Mouse (Mus musculus): Measurements from ENCODE around the gene Vgll4. TPM values are rescaled to one million over a fixed set of nuclear protein-coding genes. Genes with fewer than 3 reads are reported as not detected.

Vgll4 gene
- total and polyA plus RNA-seq, 3 experiments = 34.6 to 73.7 (median 37.3) TPM

DNA sequence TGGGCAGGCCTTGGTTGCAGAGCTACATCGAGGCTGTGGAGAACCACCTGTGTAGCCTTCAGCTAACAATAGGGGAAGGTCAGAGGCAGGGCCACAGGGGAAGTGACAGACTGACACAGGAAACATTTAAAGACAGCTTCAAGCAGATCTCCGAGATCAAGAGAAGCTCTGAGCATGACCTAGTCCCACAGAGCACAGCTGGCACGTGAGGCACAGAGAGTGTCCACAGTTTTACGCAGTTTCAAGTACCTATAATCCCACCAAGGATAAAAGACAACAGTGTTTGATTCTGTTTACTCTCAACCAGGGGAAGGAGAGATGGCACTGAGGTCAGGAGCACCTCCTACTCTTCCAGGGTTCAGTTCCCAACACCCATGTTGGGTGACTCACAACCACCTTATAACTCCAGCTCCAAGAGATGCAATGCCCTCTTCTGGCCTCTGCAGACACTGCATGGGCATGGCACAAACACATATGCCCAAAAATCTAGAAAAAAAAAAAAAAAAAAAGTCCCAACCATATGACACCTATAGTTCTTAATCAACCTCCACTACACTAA is 75.2 kb downstream of the Vgll4 start:
- peak overlapping the region; percentile 62 for H3K27ac ChIP-seq (ENCODE audit: insufficient read depth, low read depth)
- H3K79me2 ChIP-seq (replicated peaks; ENCODE audit: control insufficient read depth, extremely low read depth, insufficient read depth, poor library complexity, severe bottlenecking) = peaks cover 82% of the 10 kb centered on the region
- in situ Hi-C loops (cut with MboI; ENCODE audit: low pct_ligation_motif_present, low pct_unique_long_range_greater_than_20kb, low sequenced_read_pairs) (no loop called here), dilution Hi-C loops (cut with MboI; ENCODE audit: extremely low pct_ligation_motif_present, extremely low pct_unique_long_range_greater_than_20kb, low sequenced_read_pairs) (no loop called here)
- no peaks in the 10 kb centered on the region for H3K27me3 ChIP-seq (replicated peaks)
- H3K9me3 ChIP-seq (replicated peaks; ENCODE audit: low read length) = peaks cover 6% of the 10 kb centered on the region
- H3K9ac ChIP-seq (ENCODE audit: insufficient read depth, low read depth) = no peak overlapping the region
- H3K4me3 ChIP-seq (replicated peaks in 1 of 3; ENCODE audit: low read depth in 2 of 3, low read length in 2 of 3, poor library complexity in 1 of 3) = peak overlapping the region in 1 of 3 experiments; percentile 4
- no peak for TF ChIP-seq ETS1 (conservative IDR thresholded peaks at IDR 0.05; ENCODE audit: low read depth, low read length)
- TF ChIP-seq SIN3A (IDR thresholded peaks at IDR 0.05; ENCODE audit: low read length) = no peak
- no peak for TF ChIP-seq POLR2AphosphoS2 (IDR thresholded peaks at IDR 0.05; ENCODE audit: low read depth, low read length)
- TF ChIP-seq TBP (conservative IDR thresholded peaks at IDR 0.05; ENCODE audit: low read depth, low read length) = no peak
- peak; percentile 31 for TF ChIP-seq RAD21 (IDR thresholded peaks at IDR 0.05; ENCODE audit: low read depth, low read length)
- no peak for TF ChIP-seq E2F4 (IDR thresholded peaks at IDR 0.05; ENCODE audit: insufficient replicate concordance, low read depth, low read length)
- TF ChIP-seq IRF4 (IDR thresholded peaks at IDR 0.05; ENCODE audit: low read depth, low read length) = no peak
- no peak for TF ChIP-seq ZMIZ1 (IDR thresholded peaks at IDR 0.05; ENCODE audit: low read depth, low read length)
- no peak for TF ChIP-seq MAX (IDR thresholded peaks at IDR 0.05; ENCODE audit: low read length)
- no peak for TF ChIP-seq EP300 (IDR thresholded peaks at IDR 0.05; ENCODE audit: low read length)
- TF ChIP-seq JUND (conservative IDR thresholded peaks at IDR 0.05; ENCODE audit: low read depth, low read length) = no peak
- no peak for TF ChIP-seq KAT2A (IDR thresholded peaks at IDR 0.05; ENCODE audit: insufficient replicate concordance, low read length)
- no peak for TF ChIP-seq ZKSCAN1 (IDR thresholded peaks at IDR 0.05; ENCODE audit: borderline replicate concordance, low read depth, low read length)
- peak; percentile 70 for TF ChIP-seq ZNF384 (IDR thresholded peaks at IDR 0.05; ENCODE audit: low read depth, low read length)
- TF ChIP-seq MAZ (IDR thresholded peaks at IDR 0.05; ENCODE audit: low read depth, low read length) = no peak
- peak in 1 of 2 experiments; percentile 47; a peak in 2 of 4 replicates for TF ChIP-seq CTCF (conservative IDR thresholded peaks at IDR 0.05 in 1 of 2, IDR thresholded peaks at IDR 0.05 in 1 of 2; ENCODE audit: low read depth in 2 of 2, low read length in 2 of 2)
- no peak for TF ChIP-seq GABPA (IDR thresholded peaks at IDR 0.05; ENCODE audit: insufficient replicate concordance, low read depth, low read length)
- TF ChIP-seq POLR2A (IDR thresholded peaks at IDR 0.05; ENCODE audit: low read depth, low read length) = no peak
- TF ChIP-seq RCOR1 (conservative IDR thresholded peaks at IDR 0.05; ENCODE audit: low read depth, low read length) = no peak
- TF ChIP-seq MEF2A (IDR thresholded peaks at IDR 0.05; ENCODE audit: borderline replicate concordance, low read depth, low read length) = no peak
- TF ChIP-seq BHLHE40 (IDR thresholded peaks at IDR 0.05; ENCODE audit: low read depth, low read length) = peak; percentile 56
- no peak for TF ChIP-seq NRF1 (IDR thresholded peaks at IDR 0.05; ENCODE audit: low read depth, low read length)
- TF ChIP-seq HCFC1 (IDR thresholded peaks at IDR 0.05; ENCODE audit: low read depth, low read length) = no peak
- TF ChIP-seq CHD2 (IDR thresholded peaks at IDR 0.05; ENCODE audit: low read length) = no peak
- TF ChIP-seq NELFE (IDR thresholded peaks at IDR 0.05; ENCODE audit: low read depth, low read length) = no peak
- TF ChIP-seq TCF12 (IDR thresholded peaks at IDR 0.05; ENCODE audit: low read depth, low read length) = no peak
- no peak for TF ChIP-seq USF2 (conservative IDR thresholded peaks at IDR 0.05; ENCODE audit: low read depth, low read length)
- no peak for TF ChIP-seq MXI1 (IDR thresholded peaks at IDR 0.05; ENCODE audit: low read depth, low read length)
- no peak for TF ChIP-seq CHD1 (IDR thresholded peaks at IDR 0.05; ENCODE audit: low read depth, low read length)
- TF ChIP-seq SMC3 (IDR thresholded peaks at IDR 0.05; ENCODE audit: low read depth, low read length) = peak; percentile 45; the same call in 1 of the 2 replicates
- TF ChIP-seq MYC (IDR thresholded peaks at IDR 0.05; ENCODE audit: low read depth, low read length) = no peak
- no peak for DNase-seq (ENCODE audit: extremely low read depth)
- peak overlapping the region; percentile 48; the same call in 1 of the 2 replicates for H3K4me2 ChIP-seq (ENCODE audit: insufficient read depth, low read depth, poor library complexity, severe bottlenecking)
- H3K4me1 ChIP-seq (ENCODE audit: control insufficient read depth in 1 of 2, insufficient read depth in 2 of 2) = peaks cover 41 to 69% of the 10 kb centered on the region in 2 experiments
- peaks cover 6 to 56% of the 10 kb centered on the region in 2 experiments for H3K36me3 ChIP-seq (replicated peaks in 1 of 2; ENCODE audit: control insufficient read depth in 1 of 2, insufficient read depth in 1 of 2, low read length in 1 of 2)

All from CH12.LX (cell line).